Mouse (Mus musculus): Measurements from ENCODE around the gene Irf3.

Irf3 gene

DNA sequence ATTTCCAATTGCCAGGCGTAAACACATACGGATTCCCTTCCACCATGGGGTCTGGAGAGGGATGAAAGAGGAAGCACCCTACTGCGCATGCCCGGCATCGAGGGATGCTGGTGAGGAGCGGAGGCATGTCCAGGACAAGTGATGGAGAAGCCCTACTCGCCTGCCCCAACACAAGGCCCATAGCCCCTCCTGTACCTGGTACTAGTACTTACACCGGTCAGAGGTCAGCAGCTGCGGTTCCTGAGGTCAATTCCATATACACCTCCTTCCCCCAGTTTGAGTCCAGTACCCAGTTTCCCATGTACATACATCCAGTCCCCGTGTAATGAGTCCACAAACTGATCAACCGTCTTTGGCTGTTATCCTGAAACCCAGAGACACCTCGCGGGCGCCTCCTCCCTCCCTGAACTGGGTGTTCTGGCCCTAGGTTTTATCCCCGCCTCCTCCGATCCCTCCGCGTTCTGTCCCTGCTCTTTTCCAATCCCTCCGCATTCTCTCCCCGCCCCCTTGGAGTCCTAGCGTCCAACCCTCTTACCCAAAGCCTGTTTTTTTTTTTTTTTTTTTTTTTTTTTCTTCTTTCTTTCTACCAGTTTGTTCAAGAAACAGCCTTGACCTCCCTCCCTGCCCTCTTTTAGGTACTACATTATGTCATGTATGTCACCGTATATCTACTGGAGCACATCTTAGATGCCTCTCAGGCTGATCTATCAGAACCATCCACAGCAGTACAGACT, 22.9 kb upstream of the Irf3 start, which contains the start of gene Cpt1c:
Gene Cpt1c, minus strand, starts transcription at position 469 of the 734 bp plus-strand sequence.
- no peak for DNase-seq (ENCODE audit: low read depth, low spot score)

DNA sequence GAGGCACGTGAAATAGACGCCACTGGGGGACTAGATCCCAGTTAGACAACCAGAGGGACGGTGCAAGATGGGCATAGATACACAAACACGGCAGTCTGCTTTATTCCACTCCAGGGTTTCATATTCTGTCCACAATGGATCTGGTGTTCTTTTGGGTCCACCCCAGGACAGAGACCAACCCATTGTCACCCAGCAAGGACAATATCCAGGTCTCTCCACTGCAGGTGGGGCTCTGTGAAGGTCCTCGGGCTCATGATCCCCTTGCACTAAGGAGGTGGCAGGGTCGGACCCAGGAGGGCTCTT, 22.4 kb upstream of the Irf3 start:
- no peak for DNase-seq (ENCODE audit: low read depth, low spot score)

DNA sequence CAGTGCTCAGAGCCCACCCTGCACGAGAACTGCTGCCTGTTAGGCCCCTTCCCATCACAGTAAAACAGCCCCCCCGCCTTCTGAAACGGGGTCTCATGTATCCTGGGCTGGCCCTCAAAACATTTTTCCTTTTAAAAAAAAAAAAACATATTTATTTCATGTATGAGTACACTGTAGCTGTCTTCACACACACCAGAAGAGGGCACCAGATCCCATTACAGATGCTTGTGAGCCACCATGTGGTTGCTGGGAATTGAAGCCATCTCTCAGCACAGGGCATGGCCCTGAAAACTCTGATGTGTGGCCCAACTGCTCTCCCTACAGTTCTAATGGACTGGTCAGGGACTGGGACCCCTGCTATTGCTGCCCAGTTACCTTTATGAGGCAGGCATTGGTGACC, 19.1 kb upstream of the Irf3 start:
- no peak for DNase-seq (ENCODE audit: low read depth, low spot score)

DNA sequence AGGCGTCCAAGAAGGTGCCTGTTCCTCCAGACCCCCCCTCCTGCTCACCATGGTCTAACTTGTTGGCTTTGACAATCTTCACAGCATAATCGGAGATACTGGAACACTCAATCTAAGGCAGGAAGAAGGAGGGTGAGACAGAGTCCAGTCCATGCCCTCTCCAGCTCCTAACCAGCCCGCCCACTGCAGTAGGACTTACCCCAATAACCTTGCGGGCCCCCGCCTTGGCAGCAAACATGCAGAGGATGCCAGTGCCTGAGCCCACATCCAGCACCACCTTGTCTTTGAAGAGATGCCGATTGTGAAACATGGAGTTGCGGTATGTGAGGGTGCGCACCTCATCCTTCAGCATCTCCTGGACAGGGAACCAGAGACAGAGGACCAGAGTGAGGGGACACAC, 15.9 kb upstream of the Irf3 start:
- no peak for DNase-seq (ENCODE audit: low read depth, low spot score)

DNA sequence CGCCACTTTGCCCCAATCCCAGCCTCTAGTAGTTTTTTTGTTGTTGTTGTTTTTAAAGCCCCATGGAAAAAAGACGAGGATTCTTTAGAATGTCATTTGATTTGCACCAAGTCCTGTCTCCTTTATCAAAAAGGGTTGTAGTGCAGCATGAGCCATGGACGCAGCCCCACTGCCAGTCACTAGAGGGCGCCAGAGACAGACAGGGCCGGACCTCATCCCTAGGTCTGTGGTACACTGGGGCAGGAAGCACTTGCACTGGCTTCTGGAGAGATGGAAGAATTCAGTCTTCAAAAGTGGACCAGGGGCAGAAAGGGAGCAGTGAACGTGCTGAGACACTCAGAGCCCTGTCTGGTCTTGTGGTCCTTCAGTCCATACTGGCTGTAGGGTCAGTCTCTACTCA, 14.4 kb upstream of the Irf3 start:
- no peak for DNase-seq (ENCODE audit: low read depth, low spot score)

DNA sequence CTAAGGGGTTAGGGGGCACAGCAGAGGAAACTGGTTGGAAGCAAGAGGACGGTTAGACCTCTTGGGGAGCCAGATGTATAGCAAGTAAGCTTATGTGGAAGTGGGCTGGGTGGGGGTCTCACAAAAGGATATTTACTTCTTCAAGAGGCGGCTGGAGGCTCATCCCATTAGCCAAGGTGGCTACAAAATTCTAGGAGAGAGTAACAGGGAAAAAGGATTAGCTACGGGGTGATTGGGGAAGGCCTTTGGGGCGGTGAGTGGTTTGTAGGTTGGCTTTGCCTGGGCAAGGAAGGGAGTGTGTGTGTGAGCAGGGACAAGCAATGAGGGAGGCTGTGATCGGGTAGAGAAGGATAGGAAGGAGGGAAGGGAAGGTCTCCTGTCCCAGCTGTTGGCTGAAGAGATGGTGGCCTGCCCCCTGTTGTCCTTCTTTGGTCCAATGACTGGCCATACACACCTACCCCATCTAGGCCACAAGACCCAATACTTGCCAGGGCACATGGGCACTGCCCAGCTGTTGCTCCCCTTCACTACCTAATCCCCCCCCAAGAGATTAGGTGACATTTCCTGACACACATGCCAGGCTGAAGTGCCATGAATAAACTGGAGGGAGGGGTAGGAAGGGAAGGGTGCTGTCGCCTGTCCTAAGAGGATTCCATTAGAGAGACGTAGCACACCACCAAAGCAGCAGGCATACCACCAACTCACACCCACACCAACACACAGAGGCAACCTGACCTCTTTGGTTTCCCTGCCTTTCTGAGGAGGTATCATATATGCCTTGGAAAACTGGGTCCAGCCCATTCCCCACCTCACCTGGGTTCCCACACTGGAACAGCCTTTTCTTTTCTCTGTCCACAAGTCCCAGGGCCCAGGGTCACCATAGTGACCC, 13.3 kb upstream of the Irf3 start:
- no peak for DNase-seq (ENCODE audit: low read depth, low spot score)

DNA sequence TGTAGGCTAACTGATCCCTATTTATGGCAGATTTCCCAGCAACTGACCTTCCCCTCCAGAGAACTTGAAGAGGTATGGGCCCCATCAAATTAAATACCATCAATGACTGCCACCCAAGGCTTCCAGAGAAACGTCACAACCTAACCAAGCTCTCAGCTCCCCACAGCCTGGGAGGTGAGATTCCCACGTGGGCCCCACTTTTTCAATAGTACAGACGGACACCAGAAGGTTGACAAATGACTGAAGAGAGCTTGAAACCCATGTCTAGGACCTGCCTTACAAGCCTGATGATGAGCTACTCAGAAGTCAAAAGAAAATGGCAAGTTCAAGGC, 12.6 kb upstream of the Irf3 start:
- DNase-seq (ENCODE audit: low read depth, low spot score), result no peak

DNA sequence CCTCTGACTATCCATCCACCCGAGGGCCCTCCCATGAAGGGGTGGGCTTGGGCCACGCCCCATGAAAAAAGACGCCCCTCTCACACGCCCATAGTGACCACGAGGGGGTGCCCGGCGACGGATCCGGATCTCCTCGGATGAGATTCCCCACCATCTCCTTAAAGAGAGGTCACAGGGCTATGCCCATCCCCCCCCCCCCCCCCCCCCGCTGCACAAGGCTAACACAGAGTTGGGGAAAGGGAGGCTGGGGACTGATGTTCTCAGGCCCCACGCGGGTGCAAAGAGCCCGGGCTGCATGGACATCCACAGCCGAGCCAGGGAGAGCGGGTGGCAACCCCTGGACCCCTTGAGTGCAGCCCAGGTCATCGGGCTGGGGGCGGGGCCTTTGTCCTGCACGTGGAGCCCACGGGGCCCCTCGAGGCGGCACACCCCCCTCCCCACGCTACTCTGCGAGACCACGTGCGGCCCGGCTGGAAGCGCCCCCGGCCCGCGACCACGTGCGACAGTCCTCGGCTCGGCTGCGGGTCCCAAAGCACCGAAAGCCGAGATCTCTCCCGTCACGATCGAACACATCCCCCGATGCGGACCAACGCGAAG, 11.8 kb upstream of the Irf3 start:
- DNase-seq (ENCODE audit: low read depth, low spot score), result no peak

DNA sequence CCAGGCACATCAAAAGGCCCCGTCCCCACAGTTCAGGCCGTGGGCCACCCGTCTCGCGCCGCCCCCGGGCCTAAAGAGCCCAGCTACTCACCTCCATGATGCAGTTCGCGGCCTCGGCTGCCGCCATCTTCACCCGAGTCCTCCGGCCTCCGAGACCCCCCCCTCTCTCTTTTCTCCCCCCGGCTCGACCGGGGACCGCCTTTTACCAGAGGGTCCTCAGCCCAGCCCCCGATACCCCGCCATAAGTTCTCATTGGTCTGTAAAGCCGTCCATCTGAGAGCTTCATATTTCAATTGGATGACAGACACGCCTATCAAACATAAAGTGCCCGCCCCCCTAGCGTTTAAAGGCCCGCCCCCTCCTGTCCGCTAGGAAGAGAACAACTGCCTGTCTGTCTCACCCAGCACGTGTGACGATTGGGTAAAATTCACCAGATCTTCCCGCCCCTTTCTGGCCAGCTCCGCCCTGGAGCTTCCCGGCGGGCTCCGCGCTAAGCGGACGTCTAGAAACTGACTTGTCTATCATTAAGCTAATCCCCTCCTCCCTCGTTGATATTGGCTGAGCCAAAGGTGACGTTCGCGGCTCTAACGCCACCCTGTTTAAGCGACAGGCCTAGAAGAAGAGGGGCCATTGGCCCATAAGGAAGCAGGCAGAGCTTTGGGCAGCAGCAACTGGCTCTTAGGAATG, 11.1 kb upstream of the Irf3 start, which contains the start of gene Prmt1:
Gene Prmt1, minus strand, starts transcription at position 377 of the 687 bp plus-strand sequence.
- peak; percentile 98 for DNase-seq (ENCODE audit: low read depth, low spot score)

DNA sequence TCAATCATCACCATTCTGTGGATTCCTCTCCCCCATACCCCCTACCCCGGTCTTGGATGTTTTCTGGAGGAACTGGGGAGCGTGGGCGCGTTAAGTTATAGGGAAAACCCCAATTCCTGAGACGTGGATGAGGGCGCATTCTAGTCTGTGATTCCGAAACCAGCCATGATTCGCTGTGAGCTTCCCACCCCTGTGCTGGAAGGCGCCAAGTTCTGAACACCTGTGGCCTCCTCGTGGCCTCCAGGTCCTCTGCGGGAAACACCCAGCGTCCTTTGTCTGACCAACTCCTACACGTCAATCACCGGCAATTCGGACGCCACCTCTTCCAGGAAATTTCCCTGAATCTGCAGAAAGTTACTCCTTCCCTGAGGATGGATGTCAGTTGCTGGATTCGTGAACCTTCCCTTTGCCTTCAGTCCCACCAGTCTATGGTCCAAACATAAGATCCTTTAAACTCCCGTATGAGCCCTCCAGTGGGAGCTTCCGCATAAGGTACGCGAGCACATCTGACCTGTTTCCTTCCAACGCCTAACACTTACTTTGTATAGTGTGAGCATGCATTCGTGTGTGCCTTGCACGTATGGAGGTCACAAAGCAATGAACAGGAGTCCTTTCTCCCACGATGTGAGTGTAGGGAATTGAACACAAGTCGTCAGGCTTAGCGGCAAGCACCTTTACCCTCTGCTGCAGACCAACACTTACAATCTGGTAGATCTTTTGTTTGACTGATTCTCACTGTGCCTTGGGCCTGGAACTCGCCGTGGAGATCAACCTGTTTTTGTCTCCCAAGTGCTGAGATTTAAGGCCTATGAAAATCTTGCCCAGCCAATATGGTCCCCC, 10.3 kb upstream of the Irf3 start:
- DNase-seq (ENCODE audit: low read depth, low spot score), result no peak

DNA sequence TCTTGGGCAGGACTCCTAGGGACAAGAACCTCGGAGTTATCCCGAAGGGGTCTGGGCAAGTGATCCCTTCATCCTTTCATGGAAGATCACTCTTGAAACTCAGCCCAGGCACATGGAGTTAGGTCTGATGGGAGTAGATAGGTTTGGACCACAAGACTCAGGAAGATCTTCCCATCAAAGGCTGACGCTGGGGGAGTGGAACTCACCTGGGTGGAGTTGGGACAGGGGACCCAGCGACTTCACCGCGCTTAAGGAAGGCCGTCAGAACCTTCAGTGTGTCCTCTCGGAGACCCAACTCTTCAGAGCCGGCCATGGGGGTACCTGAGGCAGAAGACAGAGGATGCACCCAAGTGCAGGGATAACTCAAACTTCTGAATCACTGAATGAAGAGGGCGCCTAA, 776 bp upstream of the Irf3 start:
- DNase-seq (ENCODE audit: low read depth, low spot score), result no peak

DNA sequence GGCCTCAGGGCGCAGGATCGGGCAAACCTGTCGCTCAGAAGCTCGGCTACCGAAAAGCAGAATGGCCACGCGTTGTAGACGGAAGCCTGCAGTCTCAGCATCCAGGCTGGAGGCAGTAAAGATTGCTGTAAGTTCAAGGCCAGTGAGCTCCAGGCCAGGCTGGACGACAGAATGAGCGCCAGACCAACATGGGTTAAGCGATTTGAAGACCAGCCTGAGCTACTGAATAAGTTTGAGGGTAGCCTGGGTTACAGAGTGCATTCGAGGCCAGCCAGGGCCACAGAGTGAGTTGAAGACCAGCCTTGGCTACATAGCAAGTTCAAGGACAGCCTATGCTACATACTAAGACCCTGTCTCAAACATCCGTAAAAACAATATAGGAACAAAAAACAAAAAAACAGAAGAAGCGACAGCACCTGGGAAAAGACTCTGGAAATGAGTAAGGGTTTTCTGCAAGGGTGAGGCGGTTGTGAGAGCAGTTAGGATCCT, 536 bp downstream of the Irf3 start:
- DNase-seq (ENCODE audit: low read depth, low spot score), result no peak

DNA sequence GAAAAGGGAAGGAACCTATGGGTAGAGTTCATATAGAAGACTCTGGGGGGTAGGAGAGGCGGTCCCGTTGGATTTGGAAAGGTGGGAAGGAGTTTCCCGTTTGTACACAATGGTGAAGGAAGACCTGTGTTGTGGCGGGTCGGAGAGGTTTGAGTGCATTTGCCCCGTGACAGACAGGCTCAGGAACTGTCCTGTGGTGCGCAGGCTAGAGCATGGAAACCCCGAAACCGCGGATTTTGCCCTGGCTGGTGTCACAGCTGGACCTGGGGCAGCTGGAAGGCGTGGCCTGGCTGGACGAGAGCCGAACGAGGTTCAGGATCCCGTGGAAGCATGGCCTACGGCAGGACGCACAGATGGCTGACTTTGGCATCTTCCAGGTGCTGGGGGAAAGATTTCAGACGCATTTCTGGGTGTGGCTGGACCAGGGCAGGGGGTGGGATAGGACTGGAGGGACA, 1.1 kb downstream of the Irf3 start, which contains the start of gene Bcl2l12:
Gene Bcl2l12, minus strand, starts transcription at position 212 of the 455 bp plus-strand sequence.
- DNase-seq (ENCODE audit: low read depth, low spot score), result no peak

DNA sequence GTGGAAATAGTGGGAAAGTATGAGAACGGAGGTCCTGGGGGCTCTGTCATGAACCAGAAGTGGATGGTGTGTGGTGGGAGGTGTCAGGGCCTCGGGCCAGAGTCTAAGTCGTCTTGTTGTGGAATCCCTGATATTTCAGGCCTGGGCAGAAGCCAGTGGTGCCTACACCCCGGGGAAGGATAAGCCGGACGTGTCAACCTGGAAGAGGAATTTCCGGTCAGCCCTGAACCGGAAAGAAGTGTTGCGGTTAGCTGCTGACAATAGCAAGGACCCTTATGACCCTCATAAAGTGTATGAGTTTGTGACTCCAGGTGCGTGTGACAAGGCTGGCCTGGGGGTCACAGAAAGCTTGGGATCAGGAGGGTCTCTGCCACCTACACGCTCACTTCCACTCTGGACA, 2.3 kb downstream of the Irf3 start:
- no peak for DNase-seq (ENCODE audit: low read depth, low spot score)

DNA sequence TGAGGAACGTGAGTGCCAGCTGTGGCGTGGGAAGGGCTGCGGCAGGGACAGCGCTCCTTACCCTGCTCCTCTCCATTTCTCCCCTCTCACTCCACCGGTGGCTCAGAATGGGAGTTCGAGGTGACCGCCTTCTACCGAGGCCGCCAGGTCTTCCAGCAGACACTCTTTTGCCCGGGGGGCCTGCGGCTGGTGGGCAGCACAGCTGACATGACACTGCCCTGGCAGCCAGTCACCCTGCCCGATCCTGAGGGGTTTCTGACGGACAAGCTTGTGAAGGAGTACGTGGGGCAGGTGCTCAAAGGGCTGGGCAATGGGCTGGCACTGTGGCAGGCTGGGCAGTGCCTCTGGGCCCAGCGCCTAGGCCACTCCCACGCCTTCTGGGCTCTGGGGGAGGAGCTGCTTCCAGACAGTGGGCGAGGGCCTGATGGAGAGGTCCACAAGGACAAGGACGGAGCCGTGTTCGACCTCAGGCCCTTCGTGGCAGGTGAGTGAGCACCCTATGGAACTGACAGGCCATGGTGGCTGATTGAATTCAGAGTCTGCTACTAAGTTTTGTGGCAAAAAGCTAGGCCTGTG, 3.2 kb downstream of the Irf3 start:
- no peak for DNase-seq (ENCODE audit: low read depth, low spot score)

DNA sequence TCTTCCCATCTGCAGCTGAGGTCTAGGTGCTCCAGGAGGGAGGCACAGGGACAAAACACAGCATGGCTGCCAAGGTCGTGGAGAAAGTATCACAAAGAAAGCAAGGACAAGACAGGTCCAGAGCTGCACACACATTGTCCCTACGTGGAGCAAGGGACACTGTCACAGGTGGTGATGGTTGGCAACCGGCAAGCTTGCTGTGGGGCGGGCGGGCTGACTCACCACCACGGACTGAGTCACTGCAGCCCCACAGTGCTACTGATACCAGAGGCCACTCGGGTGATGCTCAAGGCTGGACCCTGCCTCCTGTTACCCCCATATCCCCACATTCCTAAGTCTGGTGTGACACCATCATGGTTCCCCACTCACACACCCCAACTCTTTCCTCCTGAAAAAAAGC, 5.0 kb downstream of the Irf3 start:
- no peak for DNase-seq (ENCODE audit: low read depth, low spot score)

DNA sequence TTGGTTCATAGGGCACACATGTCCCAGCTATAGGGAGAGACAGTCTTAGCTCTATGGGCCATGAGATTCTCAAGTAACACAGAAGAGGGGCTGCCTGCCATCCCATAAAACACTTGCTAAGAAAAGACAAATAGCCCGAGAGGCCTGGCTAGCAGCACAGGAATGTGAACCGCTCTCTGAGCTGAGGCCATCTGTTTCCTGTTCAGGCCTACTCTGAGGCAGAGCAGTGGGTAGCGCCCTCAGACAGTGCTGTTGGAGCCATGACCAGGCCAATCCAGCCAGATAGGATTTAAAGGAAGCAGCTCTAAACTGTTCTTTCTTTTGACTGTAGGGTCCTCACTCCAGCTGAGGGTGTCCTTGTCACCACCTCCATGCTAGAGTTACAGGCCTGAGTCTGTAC, 7.1 kb downstream of the Irf3 start:
- DNase-seq (ENCODE audit: low read depth, low spot score), result no peak

DNA sequence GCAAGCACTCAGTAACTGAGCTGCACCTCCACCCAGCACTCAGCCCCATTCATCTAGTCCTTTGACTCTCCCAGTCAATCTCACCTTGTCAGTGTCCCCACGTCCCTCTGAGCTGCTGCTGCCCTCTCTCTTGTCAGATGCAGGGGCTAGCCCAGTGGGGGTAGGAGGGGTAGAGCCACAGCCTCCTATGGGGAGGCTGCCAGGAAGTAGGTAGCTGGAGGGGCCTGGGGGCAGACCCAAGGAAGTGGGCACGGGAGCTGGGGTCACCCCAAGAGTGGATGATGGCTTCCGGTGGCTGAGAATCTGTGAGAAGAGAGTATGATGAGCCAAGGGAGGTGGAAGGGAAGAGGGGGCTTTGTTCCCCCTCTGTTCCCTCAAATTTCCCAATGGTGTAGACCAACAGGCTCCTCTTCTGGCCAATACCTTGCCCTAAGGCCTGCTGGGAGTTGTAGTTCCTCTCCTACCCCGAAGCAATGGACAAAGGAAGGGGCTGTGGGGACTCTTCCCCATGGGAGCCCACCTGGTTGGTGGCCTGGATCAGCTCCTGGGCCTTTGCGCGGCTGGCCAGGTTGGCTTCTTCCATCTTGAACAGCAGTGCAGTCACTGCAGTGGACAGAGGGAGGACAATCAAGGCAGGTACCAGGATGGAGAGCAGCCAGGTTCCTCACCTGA, 8.0 kb downstream of the Irf3 start:
- no peak for DNase-seq (ENCODE audit: low read depth, low spot score)

DNA sequence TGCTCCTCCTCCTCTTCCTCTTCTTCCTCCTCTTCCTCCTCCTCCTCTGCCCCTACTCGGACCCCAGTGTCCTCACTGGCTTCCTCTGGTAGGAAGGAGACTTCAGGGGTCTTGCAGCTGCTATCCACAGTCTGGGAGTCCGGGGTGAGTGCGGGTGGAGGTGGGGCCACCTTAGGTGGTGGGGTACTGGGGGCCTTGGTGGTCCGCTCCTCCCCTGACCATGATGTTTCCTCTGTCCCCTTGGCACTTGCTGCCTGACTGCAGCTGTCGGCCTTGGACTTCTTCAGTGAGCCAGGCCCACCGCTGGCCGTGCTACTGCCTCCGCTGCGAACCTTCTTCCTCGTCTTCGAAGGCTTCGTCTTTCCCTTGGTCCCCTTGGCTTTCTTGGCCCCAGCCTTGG, 9.1 kb downstream of the Irf3 start:
- no peak for DNase-seq (ENCODE audit: low read depth, low spot score)

DNA sequence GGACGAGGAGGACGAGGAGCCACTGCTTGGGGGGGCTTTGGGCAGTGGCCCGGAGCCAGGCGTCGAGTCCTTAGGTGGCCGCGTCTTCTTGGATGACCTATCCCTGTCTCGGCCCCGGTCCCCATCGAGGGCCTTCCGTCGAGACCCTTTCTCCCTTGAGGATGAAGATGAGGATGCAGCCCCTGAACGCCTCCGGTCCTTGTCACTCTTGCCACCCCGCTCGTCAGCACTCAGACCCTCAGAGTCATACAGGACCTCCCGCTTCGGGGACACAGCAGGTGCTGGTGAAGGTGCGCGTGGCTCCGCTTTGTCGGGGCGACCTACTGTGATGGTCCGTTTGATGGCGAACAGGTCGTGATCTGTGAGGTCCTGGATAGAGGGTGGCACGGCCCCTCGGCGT, 9.7 kb downstream of the Irf3 start:
- DNase-seq (ENCODE audit: low read depth, low spot score), result no peak

Measured in retina, adult 2 months (tissue).